Mouse (Mus musculus) embryonic facial prominence, embryonic 11.5 days (tissue): ENCODE measurements around the gene Smg6. TPM values are rescaled to one million over a fixed set of nuclear protein-coding genes. Genes with fewer than 3 reads are reported as not detected.

Experiments used
- ATAC-seq: fragments of 200-750 bp; cut with Nextera tagmentation; replicated peaks from 2 replicates; pipeline ENCODE4 v1.8.0; 2017; ENCODE audit warnings: low read depth; ENCODE audit not compliant: insufficient number of reproducible peaks, low FRiP score, low TSS enrichment
- DNase-seq: peaks from one replicate; pipeline ENCODE4 v3.0.0-alpha.2; 2015; ENCODE audit warnings: low spot score
- H3K27ac ChIP-seq: fragments of 300-500 bp; sonication (generic); replicated peaks from 2 replicates; pipeline ENCODE4 v1.5.1; 2014; ENCODE audit warnings: mild to moderate bottlenecking, low read depth, low read length, control low read depth
- H3K27me3 ChIP-seq: fragments of 300-500 bp; sonication (generic); 2 replicates; pipeline ENCODE4 v1.6.1; 2014; ENCODE audit warnings: mild to moderate bottlenecking, low read length, moderate library complexity, mixed read lengths; ENCODE audit not compliant: control insufficient read depth, insufficient read depth
- H3K36me3 ChIP-seq: fragments of 300-500 bp; sonication (generic); replicated peaks from 2 replicates; pipeline ENCODE4 v1.6.1; 2014; ENCODE audit warnings: low read depth, mild to moderate bottlenecking, low read length, moderate library complexity, mixed read lengths; ENCODE audit not compliant: control insufficient read depth, insufficient read depth
- H3K4me1 ChIP-seq: fragments of 300-500 bp; sonication (generic); 2 replicates; pipeline ENCODE4 v1.6.1; 2014; ENCODE audit warnings: low read length, mixed read lengths; ENCODE audit not compliant: control insufficient read depth, insufficient read depth
- H3K4me2 ChIP-seq: fragments of 300-500 bp; sonication (generic); 2 replicates; pipeline ENCODE4 v1.6.1; 2014; ENCODE audit warnings: low read depth, mild to moderate bottlenecking, control low read depth, low read length, moderate library complexity
- H3K4me3 ChIP-seq: fragments of 300-500 bp; sonication (generic); 2 replicates; pipeline ENCODE4 v1.5.1; 2014; ENCODE audit warnings: low read depth, low read length, control low read depth
- H3K9ac ChIP-seq: fragments of 300-500 bp; sonication (generic); replicated peaks from 2 replicates; pipeline ENCODE4 v1.6.1; 2014; ENCODE audit warnings: mild to moderate bottlenecking, control low read depth, low read length
- H3K9me3 ChIP-seq: fragments of 300-500 bp; sonication (generic); replicated peaks from 2 replicates; pipeline ENCODE4 v1.6.1; 2016; ENCODE audit warnings: mild to moderate bottlenecking, low read length, inconsistent platforms, mixed read lengths; ENCODE audit not compliant: control insufficient read depth
- WGBS: fragments of 180-500 bp; shearing (Covaris S2); extraction: QIAGEN DNeasy Blood & Tissue Kit; methylation state at CpG from one replicate; pipeline ENCODE4 v1.1.7; 2014; 5-methylcytosine and 5-hydroxymethylcytosine counted together
- polyA plus RNA-seq: library from polyadenylated mRNA; unstranded; fragments of >200 nt; fragmentation: Nextera tagmentation; extraction: Ambion mirVana; gene quantifications from 2 replicates; pipeline ENCODE4 v1.2.1, GENCODE M21; 2014

The Smg6 gene
- polyA plus RNA-seq, 1 experiment from 2014 or later: 16.8 TPM

- Histone ChIP-seq H3K27me3 (peaks cover 32% of the 10 kb centered on the region), H3K4me2 (no peak overlapping the region), H3K9me3 (no peaks in the 10 kb centered on the region), H3K36me3 (no peaks in the 10 kb centered on the region), H3K9ac (no peak overlapping the region), H3K4me3 (no peak overlapping the region), H3K27ac (no peak overlapping the region), H3K4me1 (peaks cover 15% of the 10 kb centered on the region)
- ATAC-seq (no peak), DNase-seq (no peak)
- WGBS: 24% methylated on average over 7 of the region's 7 CpGs
Observed at GRCm38 (mm10) chr11:75197956-75198355, 272.3 kb downstream of the Smg6 start.

DNA sequence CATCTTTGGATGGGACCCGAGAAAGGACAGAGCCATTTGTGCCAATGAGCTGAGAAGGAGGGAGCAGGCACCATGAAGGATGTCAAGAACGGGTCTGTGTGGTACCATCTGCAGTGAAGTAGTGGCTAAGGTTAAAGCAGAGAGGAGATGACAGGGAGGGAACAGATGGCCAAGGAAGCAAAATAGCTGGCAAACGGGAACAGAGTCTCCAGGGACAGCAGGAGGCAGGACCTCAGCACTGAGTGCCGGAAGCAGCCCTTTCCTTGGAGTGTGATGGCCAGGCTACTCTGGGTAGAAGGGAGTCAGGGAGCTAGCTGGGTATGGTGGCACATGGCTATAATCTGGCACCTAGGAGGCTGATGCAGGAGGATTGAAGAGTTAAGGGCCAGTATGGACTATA lies 273.2 kb downstream of the Smg6 start:
- ATAC-seq (no peak), DNase-seq (no peak)
- peaks cover 23% of the 10 kb centered on the region for H3K27me3 ChIP-seq
- no peaks in the 10 kb centered on the region for H3K9me3 ChIP-seq
- 72% methylated on average over 4 of the region's 4 CpGs for WGBS
- H3K4me2 ChIP-seq: no peak overlapping the region
- peaks cover 12% of the 10 kb centered on the region for H3K4me1 ChIP-seq
- H3K36me3 ChIP-seq: no peaks in the 10 kb centered on the region
- no peak overlapping the region for H3K4me3 ChIP-seq
- no peak overlapping the region for H3K27ac ChIP-seq
- H3K9ac ChIP-seq: no peak overlapping the region

DNA sequence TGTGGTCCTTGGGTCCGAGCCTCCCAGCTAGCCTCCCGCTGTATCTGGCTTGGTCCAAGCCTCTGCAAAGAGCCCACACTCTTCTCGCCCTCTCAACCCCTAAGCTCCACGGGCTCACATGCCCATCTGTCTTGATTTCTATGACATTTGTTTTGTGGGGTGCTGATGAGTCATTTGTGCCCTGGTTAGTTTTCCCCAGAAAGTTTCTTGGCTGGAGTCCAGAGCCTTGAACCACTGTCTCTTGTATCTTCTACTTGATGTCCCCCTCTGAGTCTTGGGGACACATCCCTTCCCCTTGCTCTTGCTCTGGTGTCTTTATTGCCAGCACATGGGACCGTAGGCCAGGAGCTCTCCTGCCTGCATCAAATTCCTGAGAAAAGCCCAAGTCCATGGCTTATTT lies 274.3 kb downstream of the Smg6 start:
- H3K27me3 ChIP-seq: peaks cover 12% of the 10 kb centered on the region
- ATAC-seq (no peak), DNase-seq (no peak)
- no peak overlapping the region for H3K9ac ChIP-seq
- peaks cover 4% of the 10 kb centered on the region for H3K4me1 ChIP-seq
- H3K4me3 ChIP-seq: no peak overlapping the region
- no peak overlapping the region for H3K27ac ChIP-seq
- H3K36me3 ChIP-seq: no peaks in the 10 kb centered on the region
- no peak overlapping the region for H3K4me2 ChIP-seq
- no peaks in the 10 kb centered on the region for H3K9me3 ChIP-seq
- WGBS: 84% methylated on average over 5 of the region's 5 CpGs

GRCm38 (mm10) chr11:75200935-75201334 lies 275.3 kb downstream of the Smg6 start:
- Histone ChIP-seq H3K36me3 (no peaks in the 10 kb centered on the region), H3K4me3 (no peak overlapping the region), H3K9me3 (no peaks in the 10 kb centered on the region), H3K4me2 (no peak overlapping the region), H3K27ac (no peak overlapping the region), H3K27me3 (peaks cover 4% of the 10 kb centered on the region; the same call in 1 of the 2 replicates), H3K9ac (no peak overlapping the region), H3K4me1 (no peaks in the 10 kb centered on the region)
- no peak for ATAC-seq
- 88% methylated on average over 12 of the region's 12 CpGs for WGBS
- DNase-seq: no peak

DNA sequence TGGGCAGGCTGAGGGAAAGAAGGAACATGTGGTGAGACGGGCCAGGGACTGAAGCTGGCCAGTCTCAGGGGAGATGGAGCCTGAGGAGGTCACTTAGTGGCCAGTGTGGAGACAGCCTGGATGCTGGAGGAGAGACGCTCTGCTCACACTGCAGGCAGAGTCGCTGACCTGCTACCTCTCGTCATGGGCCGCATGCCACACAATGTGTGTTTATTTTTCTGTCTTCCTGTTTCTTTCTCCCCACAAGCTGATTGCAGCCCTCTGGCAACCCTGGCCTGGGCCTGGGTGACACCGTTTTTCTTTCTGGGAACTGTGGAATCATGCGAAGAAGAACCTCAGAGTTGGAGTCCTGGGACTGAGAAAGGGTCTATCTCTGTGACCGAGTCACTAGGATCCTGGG lies 276.1 kb downstream of the Smg6 start:
- 48% methylated on average over 8 of the region's 8 CpGs for whole genome bisulfite sequencing
- H3K27ac ChIP-seq: no peak overlapping the region

DNA sequence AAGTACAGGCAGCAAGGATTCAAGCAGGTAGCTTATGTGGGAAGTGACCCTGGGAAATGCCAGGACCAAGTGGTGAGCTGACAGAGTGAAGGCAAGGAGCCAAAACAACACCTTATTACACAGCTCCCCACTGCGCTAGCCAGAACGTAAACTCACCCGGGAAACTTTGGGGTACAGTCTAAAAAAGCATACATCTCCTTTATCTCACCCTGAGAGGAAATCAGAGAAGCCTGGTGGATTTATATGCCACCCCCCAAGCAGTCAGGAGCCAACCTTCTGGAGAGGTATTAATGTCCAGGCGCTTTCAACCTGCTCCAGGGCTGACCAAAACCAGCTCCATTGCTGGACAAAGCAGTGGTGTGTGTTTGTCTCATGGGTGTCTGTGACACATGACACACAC lies 278.3 kb downstream of the Smg6 start:
- H3K9me3 ChIP-seq: no peaks in the 10 kb centered on the region
- 85% methylated on average over 4 of the region's 4 CpGs for WGBS
- no peak overlapping the region for H3K9ac ChIP-seq
- H3K4me3 ChIP-seq: no peak overlapping the region
- DNase-seq: no peak
- no peak overlapping the region for H3K4me2 ChIP-seq
- no peaks in the 10 kb centered on the region for H3K36me3 ChIP-seq
- no peaks in the 10 kb centered on the region for H3K4me1 ChIP-seq
- ATAC-seq: no peak
- no peak overlapping the region for H3K27ac ChIP-seq
- H3K27me3 ChIP-seq: no peaks in the 10 kb centered on the region

More for the DNA sequence above, 276.1 kb downstream of the Smg6 start:
- ATAC-seq (no peak), DNase-seq (no peak)
- Histone ChIP-seq H3K4me2 (no peak overlapping the region), H3K36me3 (no peaks in the 10 kb centered on the region), H3K4me3 (no peak overlapping the region), H3K27me3 (0 out of 2 replicates have a peak, but pooled peaks cover 2% of the 10 kb centered on the region), H3K4me1 (no peaks in the 10 kb centered on the region), H3K9ac (no peak overlapping the region), H3K9me3 (no peaks in the 10 kb centered on the region)

- Histone ChIP-seq H3K36me3 (no peaks in the 10 kb centered on the region), H3K27ac (no peak overlapping the region), H3K4me2 (no peak overlapping the region), H3K4me3 (no peak overlapping the region), H3K27me3 (no peaks in the 10 kb centered on the region), H3K4me1 (no peaks in the 10 kb centered on the region), H3K9me3 (no peaks in the 10 kb centered on the region), H3K9ac (no peak overlapping the region; the same call in 1 of the 2 replicates)
- DNase-seq: no peak
- WGBS: 38% methylated on average over 9 of the region's 9 CpGs
- no peak for ATAC-seq
Observed at GRCm38 (mm10) chr11:75204472-75204871, 278.8 kb downstream of the Smg6 start.

GRCm38 (mm10) chr11:75206347-75206746 lies 280.7 kb downstream of the Smg6 start:
- H3K36me3 ChIP-seq: no peaks in the 10 kb centered on the region
- no peak overlapping the region for H3K9ac ChIP-seq
- 73% methylated on average over 4 of the region's 4 CpGs for WGBS
- H3K9me3 ChIP-seq: no peaks in the 10 kb centered on the region
- DNase-seq: no peak
- ATAC-seq: no peak
- no peaks in the 10 kb centered on the region for H3K27me3 ChIP-seq
- no peak overlapping the region for H3K4me2 ChIP-seq
- no peaks in the 10 kb centered on the region for H3K4me1 ChIP-seq
- H3K4me3 ChIP-seq: no peak overlapping the region
- no peak overlapping the region for H3K27ac ChIP-seq
